Mouse (Mus musculus) heart, postnatal 14 days (tissue): ENCODE measurements at regions not wholly inside any gene's neighbourhood (a gene's known extent, or its start where the extent isn't known, plus 50 kb on each side); places are given as distances from the start of the nearest gene placed in this dataset.

Source experiments
- DNase-seq, 2 experiments: peaks; one replicate each; pipeline ENCODE4 v3.0.0; 2021 to 2022
- intact Hi-C: fragments of 180-260 bp; cut with DNase I; formaldehyde crosslinking; loops from one replicate; pipeline ENCODE4 v1.15.1; 2025

DNA sequence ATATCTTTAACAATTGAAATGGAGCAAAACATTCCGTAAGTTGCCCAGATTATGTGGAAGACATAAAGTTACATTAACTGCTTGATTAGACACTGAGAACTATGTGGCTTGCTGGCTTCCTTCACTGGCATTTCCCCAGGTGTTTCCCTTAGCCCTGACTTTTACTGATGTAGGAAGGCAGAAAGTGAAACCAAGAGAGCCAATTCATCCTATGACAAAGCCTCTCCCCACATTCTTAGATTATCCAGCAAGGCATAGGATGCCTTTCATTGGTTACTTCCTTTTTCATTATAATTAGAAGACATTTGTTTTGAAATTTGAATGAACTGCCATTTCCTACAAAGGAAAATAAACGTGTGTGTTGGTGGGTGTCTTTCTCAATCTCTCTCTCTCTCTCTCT, 72.1 kb downstream of the Cdc42ep3 start:
- DNase-seq = no peak
- intact Hi-C loops = no loop called here

DNA sequence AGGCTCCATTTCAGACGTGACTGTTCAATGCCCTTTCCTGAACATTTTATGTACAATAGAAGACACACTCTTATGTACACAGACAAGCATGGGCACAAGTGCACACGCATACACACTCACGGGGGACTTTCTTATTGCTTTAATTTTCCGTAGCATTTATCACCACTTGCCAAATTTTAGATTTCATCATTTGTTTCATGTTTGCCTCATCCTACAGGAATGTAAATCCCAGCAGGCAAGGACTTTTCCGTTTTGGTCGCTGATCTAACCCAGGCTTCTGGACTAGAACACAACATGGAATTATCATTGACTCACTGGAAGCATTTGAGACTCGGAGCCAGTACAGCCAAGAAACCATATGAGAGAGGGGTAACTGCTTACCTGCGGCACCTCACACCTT, 81.3 kb downstream of the Cdc42ep3 start:
- DNase-seq = no peak
- intact Hi-C loops = no loop called here

- DNase-seq = no peak
- intact Hi-C loops = no loop called here
These were observed 95.2 kb downstream of the Cdc42ep3 start for GRCm38 (mm10) chr17:79259691-79260090.

DNA sequence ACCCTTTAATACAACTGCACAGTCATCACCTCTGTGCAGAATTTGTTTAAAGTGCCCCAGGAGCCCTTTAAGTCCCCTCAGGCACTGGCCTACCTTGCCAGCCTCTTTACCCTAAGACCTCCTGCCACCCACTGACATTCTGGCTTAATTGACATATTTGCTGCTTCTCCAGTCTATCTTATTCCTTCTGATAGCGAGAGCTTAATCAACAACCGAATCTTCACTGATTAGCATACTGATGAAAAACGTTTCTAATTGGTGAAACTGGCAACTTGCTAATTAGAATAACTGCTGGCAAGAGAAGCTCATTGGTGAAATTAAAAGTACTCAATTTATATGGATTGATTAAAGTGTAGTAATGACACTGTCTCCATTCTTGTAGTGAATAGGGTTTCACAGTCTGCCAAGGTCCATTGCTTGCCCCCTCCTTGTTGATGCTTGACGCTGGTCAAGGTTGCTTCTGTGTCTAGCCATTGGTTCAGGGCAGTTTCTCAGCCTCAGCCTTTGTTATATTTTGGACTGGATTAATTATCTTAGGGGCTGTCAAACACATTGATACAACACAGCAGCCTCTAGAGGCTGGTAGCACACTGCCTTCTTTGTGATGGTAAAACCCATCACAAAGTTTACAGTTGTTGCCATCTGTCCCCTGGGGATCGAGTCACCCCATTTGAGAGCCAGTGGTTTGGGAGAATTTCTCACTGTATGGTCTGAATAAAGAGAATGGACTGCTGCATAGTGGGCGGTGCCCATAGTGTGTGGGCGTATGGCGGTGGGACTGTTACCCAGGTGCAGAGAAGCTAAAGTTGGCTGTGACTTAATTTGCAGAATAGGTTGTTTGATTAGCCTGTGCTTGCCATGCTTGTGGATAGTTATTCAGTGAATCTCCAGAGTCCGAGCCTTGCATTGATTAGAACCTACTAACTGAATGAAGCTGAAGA, 107.7 kb downstream of the Cdc42ep3 start:
- intact Hi-C loops = no loop called here
- no peak for DNase-seq

GRCm38 (mm10) chr17:79244121-79244520, 110.8 kb downstream of the Cdc42ep3 start:
- intact Hi-C loops = no loop called here

GRCm38 (mm10) chr17:79243426-79243825, 111.5 kb downstream of the Cdc42ep3 start:
- no peak for DNase-seq
- intact Hi-C loops = no loop called here

More at GRCm38 (mm10) chr17:79244121-79244520, 110.8 kb downstream of the Cdc42ep3 start:
- DNase-seq = no peak

- intact Hi-C loops = no loop called here
- no peak for DNase-seq
These were observed 113.4 kb downstream of the Cdc42ep3 start for GRCm38 (mm10) chr17:79241489-79241888.

DNA sequence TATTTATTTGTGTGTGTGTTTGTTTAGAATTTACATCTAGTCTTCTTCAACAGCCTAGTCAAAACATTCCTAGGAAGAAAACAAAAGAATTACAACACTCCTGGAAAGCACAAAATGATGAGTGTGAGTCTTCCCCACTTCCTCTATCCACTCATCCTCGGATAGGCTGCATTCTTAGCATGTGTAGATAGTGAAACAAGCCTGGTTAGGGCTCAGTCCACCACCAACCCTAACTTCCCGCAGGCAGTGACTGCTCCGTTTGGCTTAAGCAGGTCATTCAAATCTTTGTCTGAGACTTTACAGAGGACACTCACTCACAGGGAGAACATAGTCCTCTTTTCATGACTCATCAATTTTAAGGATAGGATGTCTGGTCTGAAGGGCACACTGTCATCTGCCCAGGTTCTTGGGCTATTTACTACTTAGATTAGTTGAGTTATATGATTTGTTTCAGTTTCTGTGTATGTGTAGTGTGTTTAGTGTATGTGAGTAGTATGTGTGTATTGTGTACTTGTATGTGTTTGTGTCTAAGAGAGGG, 118.6 kb downstream of the Cdc42ep3 start:
- no peak for DNase-seq
- intact Hi-C loops = no loop called here

DNA sequence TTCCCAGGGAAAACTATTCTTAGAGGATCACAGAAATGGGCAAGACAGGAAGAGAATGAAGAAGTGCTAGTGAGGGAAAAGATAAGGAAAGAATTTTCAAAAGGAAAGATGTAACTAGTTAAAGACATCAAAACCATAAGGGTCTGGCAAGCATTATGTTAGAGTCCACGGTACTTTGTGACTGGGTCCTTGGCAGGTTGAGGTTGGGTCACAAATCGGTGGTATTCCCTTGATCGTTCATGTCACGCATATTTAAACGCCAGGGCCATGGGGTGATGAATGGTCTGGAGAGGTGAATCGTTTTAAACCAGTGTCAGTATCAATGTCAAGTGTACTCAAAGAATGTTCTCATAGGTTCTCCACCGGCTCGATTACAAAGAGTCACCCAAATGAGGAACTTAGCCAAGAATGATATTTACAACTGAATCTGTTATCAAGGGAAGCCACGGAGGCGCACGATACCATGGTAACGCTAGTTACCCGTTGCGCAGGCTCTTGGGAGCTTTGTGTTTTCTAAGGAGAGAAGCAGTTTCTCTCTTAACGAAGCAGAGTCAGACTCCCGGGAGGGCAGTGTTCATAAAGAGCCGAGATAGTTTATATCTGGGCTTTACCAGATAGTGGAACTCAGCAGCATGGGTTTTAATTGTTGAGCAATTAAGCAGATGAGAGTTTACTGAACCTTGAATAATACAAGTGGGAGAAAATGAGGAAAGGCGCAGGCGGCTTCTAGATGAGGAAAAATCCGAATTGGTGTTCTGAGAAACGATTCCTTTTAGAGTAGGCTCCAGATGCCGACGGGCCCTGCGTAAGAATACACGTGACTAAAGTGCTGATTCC, 124.0 kb downstream of the Cdc42ep3 start:
- DNase-seq = no peak
- intact Hi-C loops = no loop called here

- no peak for DNase-seq
- intact Hi-C loops = no loop called here
These were observed 148.3 kb downstream of the Cdc42ep3 start for GRCm38 (mm10) chr17:79206563-79206962.

DNA sequence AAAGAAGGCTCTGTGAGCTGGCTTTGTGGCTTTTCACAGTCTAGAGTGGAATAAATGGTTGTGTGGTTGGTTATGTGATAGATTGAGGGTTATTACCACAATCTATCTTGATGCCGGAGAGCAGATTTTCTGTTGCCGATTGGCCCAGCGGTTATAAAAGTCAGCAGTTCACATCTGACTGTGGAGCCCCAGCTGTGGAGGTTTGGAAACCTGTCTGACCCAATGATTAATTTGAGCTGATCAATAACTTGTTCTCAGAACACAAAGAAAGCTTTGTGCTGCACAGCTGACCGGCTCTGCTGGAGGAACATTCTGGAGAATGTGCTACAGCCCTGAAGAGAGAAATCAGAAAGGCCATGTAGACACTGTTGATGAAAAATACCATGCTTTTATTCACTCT, 148.8 kb downstream of the Cdc42ep3 start:
- intact Hi-C loops = no loop called here
- DNase-seq = no peak

- intact Hi-C loops = no loop called here
- no peak for DNase-seq
These were observed 148.2 kb downstream of the Qpct start for GRCm38 (mm10) chr17:79199814-79200491.

DNA sequence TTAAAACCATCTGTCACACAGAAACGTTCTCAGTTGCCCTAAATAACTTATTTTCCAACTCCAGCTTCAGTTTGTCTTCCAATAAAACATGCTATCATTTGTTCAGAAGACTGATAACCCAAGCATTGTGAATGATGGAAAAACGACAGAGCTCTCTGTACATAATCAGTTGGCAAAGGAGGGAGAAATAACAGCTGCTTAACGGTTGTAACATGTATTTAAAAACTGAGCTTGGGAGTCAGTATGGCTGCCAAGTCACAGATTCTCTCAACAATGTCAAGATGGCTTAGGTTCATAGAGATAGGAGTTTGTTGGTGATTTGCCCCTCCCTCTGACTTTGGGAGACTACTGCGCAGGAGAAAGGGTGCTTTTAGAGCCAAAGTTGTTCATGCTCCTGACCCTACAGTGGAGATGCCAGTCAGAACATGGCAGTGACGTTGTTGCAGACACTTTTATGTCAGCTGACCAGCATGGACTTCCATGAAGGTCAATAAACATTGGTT, 140.2 kb downstream of the Qpct start:
- intact Hi-C loops = loop anchor here (5.0 kb wide), 1 partner anchor 85 kb away; no protein-coding TSS in a partner anchor

GRCm38 (mm10) chr17:79188282-79188681, 136.6 kb downstream of the Qpct start:
- intact Hi-C loops = no loop called here

More for the DNA sequence above, 140.2 kb downstream of the Qpct start:
- no peak for DNase-seq

GRCm38 (mm10) chr17:79180277-79181130, 128.8 kb downstream of the Qpct start:
- intact Hi-C loops = no loop called here
- DNase-seq = no peak

More at GRCm38 (mm10) chr17:79188282-79188681, 136.6 kb downstream of the Qpct start:
- DNase-seq = no peak

DNA sequence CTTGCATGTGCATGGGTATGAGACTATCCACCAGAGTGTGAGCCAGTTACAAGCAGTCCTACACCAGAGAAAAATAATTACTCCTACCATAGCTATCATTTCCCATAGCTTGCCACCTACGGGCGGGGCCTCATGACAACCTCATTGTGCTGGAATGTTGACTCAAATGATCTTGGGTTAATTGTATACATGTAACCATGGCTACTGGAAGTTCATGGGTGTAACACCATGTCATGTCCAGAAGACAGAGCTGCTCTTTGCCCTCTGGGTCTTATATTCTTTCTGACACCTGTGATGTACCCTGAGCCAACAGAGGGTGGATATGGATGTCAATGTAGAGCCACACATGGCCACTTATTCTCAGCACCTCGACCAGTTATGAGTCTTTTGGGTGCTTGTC, 125.6 kb downstream of the Qpct start:
- DNase-seq = no peak
- intact Hi-C loops = no loop called here

DNA sequence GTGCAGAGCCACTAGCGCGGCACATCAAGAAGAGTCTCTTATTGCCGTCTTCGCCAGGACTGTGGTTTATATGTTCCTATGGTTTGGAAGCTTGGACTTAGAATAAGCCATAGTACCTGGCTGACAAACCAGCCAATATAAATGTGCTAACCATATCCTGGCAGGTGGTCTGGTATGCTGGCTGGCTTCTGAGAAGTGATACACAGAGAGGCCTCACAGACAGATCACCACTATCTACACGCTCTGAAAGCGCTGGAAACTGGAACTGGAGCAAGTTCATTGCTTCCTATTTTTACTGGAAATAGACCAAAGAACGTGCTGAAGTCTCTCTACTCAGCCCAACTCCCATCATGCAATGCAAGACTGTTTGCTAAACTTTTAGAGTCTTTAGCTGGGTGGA, 124.7 kb downstream of the Qpct start:
- DNase-seq = no peak
- intact Hi-C loops = no loop called here

DNA sequence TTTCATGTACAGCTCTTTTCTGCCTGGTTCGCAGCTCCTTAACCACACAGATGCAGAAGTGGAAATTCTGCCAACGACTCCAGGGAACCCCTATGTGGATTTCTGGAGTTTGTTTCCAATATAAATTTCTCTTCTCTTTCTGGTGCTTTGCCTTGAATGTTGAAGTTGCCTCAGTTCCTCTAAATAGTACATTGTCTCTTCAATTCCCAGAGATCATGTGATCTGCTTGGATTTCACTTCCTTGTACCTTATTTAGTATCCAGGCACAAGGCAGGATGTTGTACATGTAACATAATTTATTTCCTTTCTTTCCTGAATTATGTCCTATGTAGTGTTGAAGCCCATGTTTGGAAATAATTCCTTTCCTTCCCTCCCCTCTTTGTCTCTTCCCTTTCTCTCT, 123.7 kb downstream of the Qpct start:
- intact Hi-C loops = no loop called here
- DNase-seq = no peak

- no peak for DNase-seq
- intact Hi-C loops = no loop called here
These were observed 120.6 kb downstream of the Qpct start for GRCm38 (mm10) chr17:79172328-79172727.
